Mouse (Mus musculus) limb, embryonic 10.5 days (tissue): Measurements from ENCODE around the gene Dscam. TPM values are rescaled to one million over a fixed set of nuclear protein-coding genes. Genes with fewer than 3 reads are reported as not detected.
"Not testable (repeated sequence)": the region's sequence is repeated elsewhere in the genome, so short reads cannot be mapped to it uniquely, and the experiment has no call there.

Experiments
- DNase-seq: peaks from one replicate; pipeline ENCODE4 v3.0.0-alpha.2; 2017; ENCODE audit warnings: low spot score
- H3K27ac ChIP-seq: fragments of 300-500 bp; sonication (generic); 2 replicates; pipeline ENCODE4 v1.5.1; 2016; ENCODE audit warnings: mild to moderate bottlenecking
- H3K27me3 ChIP-seq: fragments of 300-500 bp; sonication (generic); 2 replicates; pipeline ENCODE4 v1.6.1; 2016; ENCODE audit warnings: low read depth, mild to moderate bottlenecking; ENCODE audit not compliant: poor library complexity, severe bottlenecking
- H3K36me3 ChIP-seq: fragments of 300-500 bp; sonication (generic); 2 replicates; pipeline ENCODE4 v1.6.1; 2016; ENCODE audit warnings: mild to moderate bottlenecking, moderate library complexity
- H3K4me1 ChIP-seq: fragments of 300-500 bp; sonication (generic); 2 replicates; pipeline ENCODE4 v1.6.1; 2016
- H3K4me3 ChIP-seq: fragments of 300-500 bp; sonication (generic); 2 replicates; pipeline ENCODE4 v1.5.1; 2016; ENCODE audit warnings: mild to moderate bottlenecking, moderate library complexity
- H3K9me3 ChIP-seq: fragments of 300-500 bp; sonication (generic); replicated peaks from 2 replicates; pipeline ENCODE4 v1.6.1; 2016; ENCODE audit warnings: mild to moderate bottlenecking
- WGBS: fragments of 180-500 bp; shearing (Covaris S2); methylation state at CpG from one replicate; pipeline ENCODE4 v1.1.7; 2016; 5-methylcytosine and 5-hydroxymethylcytosine counted together
- polyA plus RNA-seq: library from polyadenylated mRNA; unstranded; fragments of >200 nt; fragmentation: Nextera tagmentation; extraction: Ambion mirVana; gene quantifications from 2 replicates; pipeline ENCODE4 v1.2.1, GENCODE M21; 2016

The Dscam gene
- polyA plus RNA-seq, 1 experiment from 2014 or later: not detected

DNA sequence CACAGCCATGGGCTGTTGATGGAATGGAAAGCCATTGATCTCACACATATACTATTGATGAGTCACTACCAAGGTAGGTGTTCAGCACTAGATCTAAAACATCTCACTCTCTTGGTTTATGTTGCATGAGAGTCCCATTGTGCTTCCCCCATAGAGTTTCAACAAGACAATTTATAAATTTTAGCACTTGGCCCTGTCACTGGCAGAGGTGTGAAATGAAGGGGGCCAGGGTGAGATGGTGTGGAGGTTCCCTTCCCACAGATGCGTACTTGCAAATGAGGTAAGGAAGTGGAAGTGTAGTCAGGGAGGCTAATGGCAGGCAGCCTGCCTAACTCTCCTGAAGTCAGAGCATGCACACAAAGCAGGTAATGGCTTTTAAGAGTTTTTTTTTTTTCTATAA, 262.7 kb downstream of the Dscam start:
- no peaks in the 10 kb centered on the region for H3K27me3 ChIP-seq
- no peaks in the 10 kb centered on the region for H3K9me3 ChIP-seq
- WGBS: 85% methylated on average over 1 of the region's 1 CpGs
- H3K4me1 ChIP-seq: no peaks in the 10 kb centered on the region
- H3K36me3 ChIP-seq: no peaks in the 10 kb centered on the region
- H3K27ac ChIP-seq: no peak overlapping the region
- no peak for DNase-seq
- H3K4me3 ChIP-seq: no peak overlapping the region

DNA sequence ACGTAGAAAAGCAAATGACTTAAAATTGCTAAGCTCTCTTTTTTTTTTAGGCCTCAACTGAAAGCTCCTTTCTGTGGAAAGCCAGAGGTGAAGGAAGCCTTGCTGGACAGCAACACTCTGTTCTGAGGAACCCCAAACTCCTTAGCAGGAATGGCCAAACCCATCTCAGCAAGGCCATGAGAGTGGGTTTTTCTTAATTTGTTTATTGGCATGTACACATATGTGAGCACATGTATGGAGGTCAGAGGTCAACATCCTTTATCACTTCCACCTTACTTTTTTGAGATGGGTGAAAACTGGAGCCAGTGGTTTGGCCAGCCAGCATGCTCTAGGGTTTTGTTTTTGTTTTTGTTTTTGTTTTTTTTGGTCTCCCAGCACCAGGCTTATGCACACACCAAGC, 263.5 kb downstream of the Dscam start:
- H3K36me3 ChIP-seq: no peaks in the 10 kb centered on the region
- H3K9me3 ChIP-seq: no peaks in the 10 kb centered on the region
- no peaks in the 10 kb centered on the region for H3K27me3 ChIP-seq
- no peaks in the 10 kb centered on the region for H3K4me1 ChIP-seq
- 93% methylated on average over 1 of the region's 1 CpGs for WGBS
- H3K4me3 ChIP-seq: no peak overlapping the region
- DNase-seq: no peak
- no peak overlapping the region for H3K27ac ChIP-seq

DNA sequence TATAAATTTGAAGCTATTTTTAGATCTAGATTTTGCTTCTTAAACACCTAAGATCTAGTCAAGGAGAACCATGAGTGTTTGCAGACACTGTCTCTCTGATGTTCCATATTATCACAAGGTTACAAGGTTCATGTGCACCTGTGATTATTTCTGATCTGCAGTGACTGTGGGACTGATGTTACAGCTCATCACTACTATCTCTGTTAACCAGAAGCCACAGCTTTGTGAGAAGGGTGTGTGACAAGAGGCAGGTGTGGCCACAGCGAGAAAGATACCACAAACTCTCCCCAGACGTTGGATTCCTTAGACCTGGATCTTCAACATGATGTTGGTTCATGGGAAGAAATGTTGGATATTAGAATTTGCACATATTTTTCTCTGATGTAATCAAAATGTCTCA, 263.9 kb downstream of the Dscam start:
- WGBS: 78% methylated on average over 2 of the region's 2 CpGs
- no peaks in the 10 kb centered on the region for H3K36me3 ChIP-seq
- no peak overlapping the region for H3K27ac ChIP-seq
- no peak overlapping the region for H3K4me3 ChIP-seq
- no peak for DNase-seq
- H3K4me1 ChIP-seq: no peaks in the 10 kb centered on the region
- H3K27me3 ChIP-seq: no peaks in the 10 kb centered on the region
- no peaks in the 10 kb centered on the region for H3K9me3 ChIP-seq

DNA sequence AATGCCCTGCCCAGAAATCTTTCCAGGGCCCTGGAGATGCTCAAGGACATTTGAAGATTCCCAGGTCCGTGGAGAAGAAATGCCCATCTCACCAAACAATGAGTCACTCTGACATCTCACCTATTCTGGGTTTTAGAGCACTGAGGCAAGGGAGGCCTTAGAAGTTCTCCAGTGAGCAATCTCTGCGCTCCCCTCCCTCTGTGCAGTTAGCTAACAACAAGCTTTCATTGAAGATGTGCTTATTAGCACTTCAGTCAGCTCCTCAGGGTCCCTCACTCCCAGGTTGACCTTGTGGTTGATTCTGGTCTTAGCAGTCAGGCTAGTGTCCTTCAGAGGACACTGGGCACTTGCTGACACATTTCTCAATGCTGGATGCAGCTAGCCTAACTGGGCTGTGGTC, 265.8 kb downstream of the Dscam start:
- H3K36me3 ChIP-seq: no peaks in the 10 kb centered on the region
- H3K4me3 ChIP-seq: no peak overlapping the region
- 48% methylated on average over 2 of the region's 2 CpGs for WGBS
- H3K9me3 ChIP-seq: no peaks in the 10 kb centered on the region
- no peaks in the 10 kb centered on the region for H3K4me1 ChIP-seq
- H3K27me3 ChIP-seq: no peaks in the 10 kb centered on the region
- no peak for DNase-seq
- no peak overlapping the region for H3K27ac ChIP-seq

DNA sequence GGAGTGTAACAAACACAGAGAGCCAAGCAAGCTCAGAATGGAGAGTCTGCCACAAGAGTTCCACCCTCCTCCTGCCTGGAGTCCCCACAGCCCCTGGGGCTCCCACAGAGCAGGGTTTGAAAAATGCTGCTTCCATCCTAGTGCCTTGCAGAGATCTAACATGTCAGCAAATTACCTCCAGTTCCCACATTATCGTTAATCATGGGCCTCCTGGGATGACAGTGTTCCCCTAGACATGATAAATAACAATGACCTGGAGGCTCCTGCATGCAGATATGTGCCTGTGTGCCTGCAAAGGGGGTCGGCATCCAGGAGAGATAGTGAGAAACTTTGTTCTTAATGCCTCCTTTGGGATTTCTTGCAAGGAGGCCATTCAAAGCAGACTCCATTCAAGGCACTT, 266.2 kb downstream of the Dscam start:
- H3K27ac ChIP-seq: no peak overlapping the region
- DNase-seq: no peak
- no peaks in the 10 kb centered on the region for H3K9me3 ChIP-seq
- H3K36me3 ChIP-seq: no peaks in the 10 kb centered on the region
- H3K4me3 ChIP-seq: no peak overlapping the region
- H3K4me1 ChIP-seq: no peaks in the 10 kb centered on the region
- WGBS: 30% methylated on average over 2 of the region's 2 CpGs
- H3K27me3 ChIP-seq: no peaks in the 10 kb centered on the region

DNA sequence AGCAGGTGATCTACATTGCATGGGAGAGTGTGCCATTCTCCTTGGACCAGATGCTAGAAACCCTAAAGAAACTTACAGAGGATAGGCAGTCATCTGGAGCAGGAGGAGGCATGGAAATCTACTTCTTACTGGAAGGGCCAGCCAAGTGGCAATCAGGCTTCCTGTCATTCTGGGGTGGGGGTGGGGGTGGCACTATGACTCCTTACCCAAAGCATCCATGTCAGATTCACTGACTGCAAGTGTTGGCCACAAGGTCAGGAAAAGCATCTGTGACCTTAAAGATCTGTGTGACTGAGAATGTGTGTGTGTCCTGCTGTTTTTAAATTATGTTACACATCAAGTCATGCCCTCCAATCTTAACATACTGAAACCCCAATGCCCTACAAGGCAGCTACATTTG, 268.0 kb downstream of the Dscam start:
- DNase-seq: no peak
- no peak overlapping the region for H3K27ac ChIP-seq
- no peak overlapping the region for H3K4me3 ChIP-seq
- no peaks in the 10 kb centered on the region for H3K27me3 ChIP-seq
- 0 out of 2 replicates have a peak, but pooled peaks cover 3% of the 10 kb centered on the region for H3K4me1 ChIP-seq
- no peaks in the 10 kb centered on the region for H3K36me3 ChIP-seq
- no peaks in the 10 kb centered on the region for H3K9me3 ChIP-seq

DNA sequence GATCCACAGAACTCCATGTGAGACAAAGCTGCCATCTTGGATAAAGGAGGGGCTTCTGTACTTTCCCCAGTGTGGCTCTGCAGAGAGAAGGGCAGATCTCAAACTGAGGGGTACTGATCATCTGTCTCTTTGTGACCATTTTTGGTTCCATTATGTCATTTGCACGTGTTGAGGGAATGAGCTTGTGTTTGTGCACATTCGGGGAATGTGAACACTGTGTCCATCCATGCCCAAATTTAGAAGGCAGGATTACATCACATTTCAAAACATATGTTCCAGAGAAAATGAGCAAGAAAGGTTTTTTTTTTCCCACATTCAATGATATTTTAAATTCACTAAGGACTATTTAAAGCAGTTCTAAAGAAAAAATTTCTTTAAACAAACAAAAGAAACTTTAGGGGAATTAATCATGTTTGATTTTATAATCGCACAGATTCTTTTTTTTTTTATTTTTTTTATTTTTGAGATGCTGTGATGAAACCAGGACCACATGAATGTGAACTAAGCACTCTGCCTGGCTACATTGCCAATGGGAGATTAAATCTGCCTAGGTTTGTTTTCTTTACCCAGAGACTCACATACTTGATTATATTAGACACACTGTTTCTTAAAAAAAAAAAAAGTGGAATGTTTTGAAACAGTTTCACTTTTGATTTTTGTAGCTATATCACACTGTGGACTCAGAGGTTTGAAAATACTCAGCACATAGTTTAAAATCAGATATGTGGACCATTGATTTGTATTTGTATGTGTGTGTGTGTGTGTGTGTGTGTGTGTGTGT, 269.1 kb downstream of the Dscam start:
- DNase-seq: no peak
- H3K9me3 ChIP-seq: no peaks in the 10 kb centered on the region
- H3K36me3 ChIP-seq: no peaks in the 10 kb centered on the region
- no peaks in the 10 kb centered on the region for H3K27me3 ChIP-seq
- no peak overlapping the region for H3K27ac ChIP-seq
- no peak overlapping the region for H3K4me3 ChIP-seq
- 0 out of 2 replicates have a peak, but pooled peaks cover 3% of the 10 kb centered on the region for H3K4me1 ChIP-seq
- WGBS: 84% methylated on average over 3 of the region's 3 CpGs

DNA sequence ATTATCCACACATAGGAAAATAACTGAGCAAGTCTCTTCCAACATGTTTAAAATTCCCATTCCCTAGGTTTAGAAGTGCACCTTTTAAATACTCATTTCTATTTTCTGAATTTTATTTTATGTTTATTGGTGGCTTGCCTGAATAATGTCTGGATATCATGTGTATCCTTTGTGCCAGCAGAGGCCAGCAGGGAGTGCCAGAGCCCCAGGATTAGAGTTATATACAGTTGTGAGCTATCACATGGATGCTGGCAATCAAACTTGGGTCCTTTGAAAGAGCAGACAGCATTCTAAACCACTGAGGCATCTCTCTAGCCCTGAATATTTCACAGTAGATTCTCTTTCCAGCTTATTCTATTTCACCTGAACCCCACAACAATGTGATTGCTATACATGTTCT, 271.2 kb downstream of the Dscam start:
- H3K27ac ChIP-seq: no peak overlapping the region
- H3K9me3 ChIP-seq: no peaks in the 10 kb centered on the region
- no peak overlapping the region for H3K4me3 ChIP-seq
- H3K36me3 ChIP-seq: no peaks in the 10 kb centered on the region
- H3K27me3 ChIP-seq: no peaks in the 10 kb centered on the region
- 0 out of 2 replicates have a peak, but pooled peaks cover 3% of the 10 kb centered on the region for H3K4me1 ChIP-seq
- DNase-seq: no peak

DNA sequence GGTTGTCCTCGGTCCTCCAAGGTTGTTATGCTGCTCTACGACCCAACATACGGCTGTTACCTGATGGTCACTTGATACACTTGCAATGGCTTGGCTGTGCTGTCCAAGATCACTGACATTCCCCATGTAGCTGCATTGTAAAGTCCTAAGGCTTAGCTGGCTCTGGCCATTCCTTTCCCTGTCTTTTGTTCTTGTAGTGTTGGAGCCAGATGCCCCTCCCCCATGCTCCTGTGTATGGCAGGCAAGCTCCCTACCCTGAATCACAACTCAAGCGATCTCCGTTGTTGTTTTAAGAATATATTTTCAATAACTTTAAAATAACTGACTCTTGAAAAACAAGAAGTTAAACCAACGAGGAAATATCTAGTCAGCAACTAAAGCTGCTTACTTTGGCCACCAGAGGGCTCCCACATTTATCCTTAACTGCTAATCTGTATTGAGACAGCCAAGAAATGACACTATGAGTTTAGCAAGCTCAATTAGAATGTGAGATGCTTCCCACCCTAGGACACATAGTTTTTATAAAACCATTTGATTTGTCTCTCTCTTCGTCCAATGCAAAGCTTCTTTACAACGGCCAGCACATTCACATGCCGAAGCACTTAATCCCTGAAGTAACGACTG, 273.9 kb downstream of the Dscam start:
- Histone ChIP-seq H3K27ac (no peak overlapping the region), H3K9me3 (no peaks in the 10 kb centered on the region), H3K36me3 (no peaks in the 10 kb centered on the region), H3K4me3 (no peak overlapping the region), H3K4me1 (0 out of 2 replicates have a peak, but pooled peaks cover 3% of the 10 kb centered on the region), H3K27me3 (no peaks in the 10 kb centered on the region)
- no peak for DNase-seq
- 67% methylated on average over 10 of the region's 10 CpGs for WGBS

DNA sequence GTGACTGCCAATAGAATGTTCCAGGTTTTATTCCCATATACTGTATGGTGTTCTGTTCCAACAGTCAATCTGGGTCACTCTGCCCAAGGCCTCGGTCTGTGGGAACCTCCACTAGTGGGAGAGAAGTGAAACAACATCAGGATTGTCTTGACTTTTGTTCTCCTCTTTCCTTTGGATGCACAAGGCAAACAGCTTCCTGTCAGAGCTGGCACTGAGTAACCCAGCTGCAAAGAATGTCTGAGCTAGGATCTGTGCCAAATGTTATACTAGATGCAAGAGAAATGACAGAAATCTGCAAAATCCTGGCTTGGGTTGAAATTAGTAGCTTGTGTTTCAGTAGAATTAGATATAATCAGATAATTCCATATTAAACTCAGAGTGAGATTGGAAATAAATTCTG, 282.5 kb downstream of the Dscam start:
- DNase-seq: no peak
- Histone ChIP-seq H3K27ac (no peak overlapping the region), H3K4me3 (no peak overlapping the region), H3K27me3 (no peaks in the 10 kb centered on the region), H3K36me3 (no peaks in the 10 kb centered on the region), H3K9me3 (no peaks in the 10 kb centered on the region), H3K4me1 (peaks cover 13% of the 10 kb centered on the region; the same call in 1 of the 2 replicates)
- 84% methylated on average over 1 of the region's 1 CpGs for WGBS

DNA sequence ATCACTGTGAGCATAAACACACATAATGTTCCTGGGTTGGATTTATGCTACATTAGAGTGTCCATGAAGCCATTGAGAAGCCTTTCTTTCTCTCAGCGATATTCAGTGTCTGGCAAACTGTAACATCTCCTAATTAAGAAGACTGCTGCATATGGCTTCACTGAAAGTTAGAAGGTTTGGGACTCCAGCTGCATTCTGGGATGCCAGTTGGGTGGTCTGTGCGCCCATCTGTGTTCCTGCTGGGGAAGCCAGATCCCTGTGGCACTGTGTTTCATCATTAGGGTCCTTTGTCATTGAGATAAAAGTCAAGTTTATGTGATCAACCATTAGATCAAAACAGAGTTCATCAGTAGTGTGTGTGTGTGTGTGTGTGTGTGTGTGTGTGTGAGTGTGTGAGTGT, 284.7 kb downstream of the Dscam start:
- no peaks in the 10 kb centered on the region for H3K9me3 ChIP-seq
- DNase-seq: no peak
- H3K27ac ChIP-seq: no peak overlapping the region
- no peaks in the 10 kb centered on the region for H3K36me3 ChIP-seq
- no peak overlapping the region for H3K4me3 ChIP-seq
- 52% methylated on average over 2 of the region's 2 CpGs for WGBS
- H3K27me3 ChIP-seq: no peaks in the 10 kb centered on the region
- peaks cover 13% of the 10 kb centered on the region; the same call in 1 of the 2 replicates for H3K4me1 ChIP-seq

DNA sequence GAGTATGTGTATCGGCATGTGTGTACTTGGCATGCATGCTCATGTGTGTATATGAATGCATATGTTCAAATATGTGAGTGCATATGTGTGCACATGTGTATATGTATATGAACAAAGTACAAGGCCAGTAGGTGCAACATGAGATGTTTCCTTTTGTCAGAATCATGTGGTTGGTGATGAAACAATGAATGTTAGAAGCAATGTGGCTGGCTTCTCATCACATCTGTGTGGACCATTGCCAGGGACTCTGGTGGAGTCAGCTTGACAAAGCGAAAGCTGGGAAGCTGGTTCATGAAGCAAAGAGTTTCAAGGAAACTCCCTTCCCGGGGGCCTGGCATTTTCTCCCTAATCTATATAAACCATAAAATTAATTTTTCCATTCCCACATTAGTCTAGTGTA, 286.0 kb downstream of the Dscam start:
- peaks cover 13% of the 10 kb centered on the region; the same call in 1 of the 2 replicates for H3K4me1 ChIP-seq
- H3K4me3 ChIP-seq, H3K27me3 ChIP-seq, H3K27ac ChIP-seq, H3K9me3 ChIP-seq, H3K36me3 ChIP-seq, DNase-seq: not testable (repeated sequence)
- WGBS: 67% methylated on average over 3 of the region's 3 CpGs

DNA sequence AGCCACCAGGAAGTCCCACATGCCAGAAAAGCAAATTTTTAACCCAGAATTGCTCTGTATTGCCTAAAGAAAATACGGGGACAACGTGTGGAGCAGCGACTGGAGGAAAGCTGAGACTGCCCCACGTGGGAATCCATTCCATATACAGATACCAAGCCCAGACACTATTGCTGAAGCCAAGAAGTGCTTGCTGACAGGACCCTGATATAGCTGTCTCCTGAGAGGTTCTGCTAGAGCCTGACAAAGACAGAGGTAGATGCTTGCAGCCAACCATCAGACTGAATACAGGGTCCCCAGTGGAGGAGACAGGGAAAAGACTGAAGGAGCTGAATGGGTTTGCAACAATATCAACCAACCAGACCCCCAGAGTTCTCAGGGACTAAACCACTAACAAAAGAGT, 293.3 kb downstream of the Dscam start:
- Histone ChIP-seq H3K4me1 (peaks cover 4% of the 10 kb centered on the region; the same call in 1 of the 2 replicates), H3K36me3 (no peaks in the 10 kb centered on the region), H3K27ac (no peak overlapping the region), H3K4me3 (no peak overlapping the region), H3K27me3 (no peaks in the 10 kb centered on the region), H3K9me3 (no peaks in the 10 kb centered on the region)
- 80% methylated on average over 4 of the region's 4 CpGs for WGBS
- DNase-seq: no peak
